Mouse (Mus musculus) olfactory bulb, adult 2 months (tissue): ENCODE measurements around the gene Srd5a2.

Source experiments
- CTCF ChIP-seq: fragments of 200-500 bp; IDR thresholded peaks from 2 replicates; pipeline ENCODE4 v1.5.1; 2012; ENCODE audit warnings: low read depth, mild to moderate bottlenecking, low read length, moderate library complexity; ENCODE audit not compliant: insufficient read depth
- POLR2A ChIP-seq: fragments of 200-500 bp; IDR thresholded peaks from 2 replicates; pipeline ENCODE4 v1.6.1; 2012; ENCODE audit warnings: mild to moderate bottlenecking, low read depth, low read length, moderate library complexity; ENCODE audit not compliant: insufficient read depth

DNA sequence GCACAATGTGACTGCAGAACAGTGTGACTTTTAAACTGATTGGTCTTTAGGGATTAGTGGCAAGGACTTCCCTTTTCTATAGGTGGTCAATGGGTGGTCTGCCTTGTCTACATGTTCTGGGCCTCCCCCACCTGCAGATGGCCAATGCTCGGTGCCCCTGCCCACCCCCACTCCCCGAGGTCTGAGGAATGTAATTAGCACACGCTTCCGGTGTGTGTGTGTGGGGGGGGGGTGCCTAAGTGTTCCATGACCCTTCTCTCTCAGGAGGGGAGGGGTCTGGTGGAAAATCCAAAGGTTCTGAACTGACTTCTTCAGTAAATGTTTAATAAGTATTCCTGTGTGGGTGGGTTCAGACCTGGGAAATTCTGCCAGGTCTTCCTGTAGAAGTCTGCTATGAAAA is 39.0 kb downstream of the Srd5a2 start:
- TF ChIP-seq CTCF (no peak), POLR2A (no peak)
